Mouse (Mus musculus) heart, postnatal 4 days (tissue): Measurements from ENCODE around the gene Eef2k. TPM values are rescaled to one million over a fixed set of nuclear protein-coding genes. Genes with fewer than 3 reads are reported as not detected.
"Not testable (repeated sequence)": the region's sequence is repeated elsewhere in the genome, so short reads cannot be mapped to it uniquely, and the experiment has no call there.

Source experiments
- DNase-seq: peaks from one replicate; pipeline ENCODE4 v3.0.0; 2021
- total RNA-seq, 2 experiments: library from RNA; stranded (reverse); gene quantifications; 2 replicates each; pipeline ENCODE4 v1.2.3; 2021

The Eef2k gene
- total RNA-seq, 2 experiments from 2014 or later: 36.9 to 38.0 TPM

GRCm38 (mm10) chr7:120882674-120883073 lies 40.0 kb downstream of the Eef2k start:
- no peak for DNase-seq

- DNase-seq: no peak
Measured at GRCm38 (mm10) chr7:120883523-120884290, 41.1 kb downstream of the Eef2k start.

- no peak for DNase-seq
Measured at GRCm38 (mm10) chr7:120884746-120885145, 42.1 kb downstream of the Eef2k start.

- no peak for DNase-seq
Measured at GRCm38 (mm10) chr7:120893123-120893522, 50.5 kb downstream of the Eef2k start.

- DNase-seq: no peak
Measured at GRCm38 (mm10) chr7:120897054-120897453, 54.4 kb downstream of the Eef2k start.

- DNase-seq: peak; percentile 14
Measured at GRCm38 (mm10) chr7:120897711-120898335, 55.2 kb downstream of the Eef2k start.

- no peak for DNase-seq
Measured at GRCm38 (mm10) chr7:120900191-120900590, 57.6 kb downstream of the Eef2k start.

- no peak for DNase-seq
Measured at GRCm38 (mm10) chr7:120901701-120902100, 59.1 kb downstream of the Eef2k start.

- no peak for DNase-seq
Measured at GRCm38 (mm10) chr7:120902931-120903330, 60.3 kb downstream of the Eef2k start.

- DNase-seq: not testable (repeated sequence)
Measured at GRCm38 (mm10) chr7:120910172-120910571, 67.5 kb downstream of the Eef2k start.

- DNase-seq: not testable (repeated sequence)
Measured at GRCm38 (mm10) chr7:120911268-120911667, 68.6 kb downstream of the Eef2k start.

GRCm38 (mm10) chr7:120913332-120913731 lies 70.7 kb downstream of the Eef2k start:
- DNase-seq: no peak

GRCm38 (mm10) chr7:120916262-120916875 lies 73.7 kb downstream of the Eef2k start:
- no peak for DNase-seq

GRCm38 (mm10) chr7:120917279-120917591 lies 74.6 kb downstream of the Eef2k start:
- no peak for DNase-seq

- peak; percentile 100 for DNase-seq
Measured at GRCm38 (mm10) chr7:120917592-120918461, 75.2 kb downstream of the Eef2k start, which contains the start of gene Polr3e. TSS of gene Polr3e (plus strand) at chr7:120917744.

- peak; percentile 62 for DNase-seq
Measured at GRCm38 (mm10) chr7:120918526-120918962, 75.9 kb downstream of the Eef2k start.

GRCm38 (mm10) chr7:120933110-120933509 lies 90.5 kb downstream of the Eef2k start:
- no peak for DNase-seq

- DNase-seq: no peak
Measured at GRCm38 (mm10) chr7:120933680-120934195, 91.1 kb downstream of the Eef2k start.

GRCm38 (mm10) chr7:120934716-120935115 lies 92.1 kb downstream of the Eef2k start:
- peak; percentile 76 for DNase-seq

GRCm38 (mm10) chr7:120936522-120936921 lies 93.9 kb downstream of the Eef2k start:
- no peak for DNase-seq

GRCm38 (mm10) chr7:120938206-120938605 lies 95.6 kb downstream of the Eef2k start:
- DNase-seq: no peak

GRCm38 (mm10) chr7:120940343-120940742 lies 97.7 kb downstream of the Eef2k start:
- no peak for DNase-seq
